Comparison of ENCODE assay signal across 9 mouse cellular contexts in the genomic region with DNA sequence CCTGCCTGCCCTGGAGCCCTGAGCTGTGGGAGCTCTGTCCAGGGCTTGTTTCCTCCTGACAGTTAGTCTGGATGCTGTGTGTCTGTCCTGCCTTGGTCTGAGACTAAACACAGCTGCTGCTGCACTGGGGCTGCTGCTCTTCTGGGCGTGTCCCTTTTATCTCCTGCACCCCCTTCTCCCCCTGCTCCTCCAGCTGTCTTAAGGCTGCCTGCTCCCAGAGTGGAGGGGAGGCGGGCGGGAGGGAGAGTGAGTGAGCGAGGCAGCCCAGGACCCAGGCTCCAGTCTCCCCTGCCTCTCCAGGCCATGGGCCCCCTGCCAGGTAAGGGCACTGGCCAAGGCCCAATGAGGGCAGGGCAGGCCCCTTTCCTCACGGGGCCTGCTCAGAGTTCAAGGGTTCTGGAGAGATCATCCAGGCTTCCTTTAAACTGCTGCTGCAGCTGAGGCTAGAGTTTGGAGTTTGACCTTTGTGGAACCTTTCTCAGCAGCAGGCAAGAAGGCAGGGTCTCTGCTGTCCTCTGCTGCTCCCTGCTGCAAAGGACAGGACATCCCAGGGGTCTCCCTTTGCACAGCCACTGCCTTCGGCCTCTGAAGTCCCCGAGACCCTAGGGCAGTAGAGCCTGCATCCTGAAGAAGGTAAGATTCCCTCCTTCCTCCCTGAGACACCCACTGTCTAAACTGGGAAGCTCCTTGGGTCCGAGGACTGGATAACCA. TPM values are rescaled to one million over a fixed set of nuclear protein-coding genes. Genes with fewer than 3 reads are reported as not detected.
DNase-seq lines count a peak whose midpoint lies in the region; ATAC-seq and TF ChIP-seq lines count a peak whose summit lies in the region.
"Had no signal": no experiment of that assay in that cellular context is flagged by ENCODE, and none has a peak within 500 bp of the region (broad histone marks: within the 10 kb centered on the region; RNA-seq: fewer than 3 reads in every experiment).

A gene (plus strand): TSS at position 416 of the 711 bp plus-strand sequence.

- no peaks in the 10 kb centered on the region for H3K36me3 ChIP-seq in hindbrain, embryonic 12.5 days
- no peaks in the 10 kb centered on the region for H3K36me3 ChIP-seq in hindbrain, embryonic 11.5 days (ENCODE audit: control insufficient read depth, insufficient read depth, low read length)
- H3K36me3 ChIP-seq in embryonic facial prominence, embryonic 12.5 days: no peaks in the 10 kb centered on the region
- no peaks in the 10 kb centered on the region for H3K36me3 ChIP-seq in kidney, adult 2 months (ENCODE audit: control insufficient read depth, insufficient read depth, low read length)
- no peaks in the 10 kb centered on the region for H3K36me3 ChIP-seq in midbrain, embryonic 14.5 days (ENCODE audit: control insufficient read depth, insufficient read depth, low read length)

- H3K9ac ChIP-seq in hindbrain, embryonic 12.5 days: no peak within 1 kb of the TSS
- H3K9ac ChIP-seq in hindbrain, embryonic 11.5 days (ENCODE audit: low read depth, low read length): no peak within 1 kb of the TSS
- peak within 1 kb of the TSS; percentile 5; the same call in 1 of the 2 replicates for H3K9ac ChIP-seq in embryonic facial prominence, embryonic 12.5 days
- H3K9ac ChIP-seq in midbrain, embryonic 14.5 days (replicated peaks; ENCODE audit: low read length): no peak within 1 kb of the TSS

- peak within 1 kb of the TSS; percentile 30 for H3K27ac ChIP-seq in hindbrain, embryonic 12.5 days
- H3K27ac ChIP-seq in hindbrain, embryonic 11.5 days (ENCODE audit: low read depth, low read length): no peak within 1 kb of the TSS
- 0 out of 2 replicates have a peak within 1 kb of the TSS, but pooled peaks have one; percentile 2 for H3K27ac ChIP-seq in embryonic facial prominence, embryonic 12.5 days
- peak within 1 kb of the TSS; percentile 84 for H3K27ac ChIP-seq in kidney, adult 2 months (ENCODE audit: insufficient read depth, low read depth, low read length)
- H3K27ac ChIP-seq in midbrain, embryonic 14.5 days (replicated peaks; ENCODE audit: low read depth, low read length): no peak within 1 kb of the TSS

- no peak for TF ChIP-seq POLR2A in kidney, adult 2 months (IDR thresholded peaks at IDR 0.05; ENCODE audit: low read depth, low read length)

- no peak for DNase-seq in hindbrain, embryonic 11.5 days (ENCODE audit: low spot score)
- peak; percentile 93 for DNase-seq in kidney, adult 2 months
- peak; percentile 9 for DNase-seq in midbrain, embryonic 14.5 days
- DNase-seq in left cerebral cortex, adult 8-10 months (ENCODE audit: low spot score in 2 of 2): no peak
- DNase-seq in left cerebral cortex, adult 11 months (ENCODE audit: low spot score): no peak
- no peak for DNase-seq in adrenal gland, adult (ENCODE audit: inconsistent age in 2 of 2, low spot score in 1 of 2)
- DNase-seq: spleen, adult 18-20 months had no signal

- H3K4me2 ChIP-seq in hindbrain, embryonic 12.5 days (replicated peaks): no peak within 1 kb of the TSS
- H3K4me2 ChIP-seq in hindbrain, embryonic 11.5 days (replicated peaks; ENCODE audit: low read depth, low read length): no peak within 1 kb of the TSS
- H3K4me2 ChIP-seq in embryonic facial prominence, embryonic 12.5 days (replicated peaks): no peak within 1 kb of the TSS
- H3K4me2 ChIP-seq in midbrain, embryonic 14.5 days (ENCODE audit: low read length): no peak within 1 kb of the TSS

- no peaks in the 10 kb centered on the region for H3K27me3 ChIP-seq in hindbrain, embryonic 12.5 days
- H3K27me3 ChIP-seq in hindbrain, embryonic 11.5 days (ENCODE audit: control insufficient read depth, insufficient read depth, low read length): no peaks in the 10 kb centered on the region
- no peaks in the 10 kb centered on the region for H3K27me3 ChIP-seq in embryonic facial prominence, embryonic 12.5 days
- no peaks in the 10 kb centered on the region for H3K27me3 ChIP-seq in kidney, adult 2 months (replicated peaks; ENCODE audit: control insufficient read depth, insufficient read depth, low read length)
- H3K27me3 ChIP-seq in midbrain, embryonic 14.5 days (ENCODE audit: control insufficient read depth, insufficient read depth, low read length): no peaks in the 10 kb centered on the region

- no peaks in the 10 kb centered on the region for H3K9me3 ChIP-seq in hindbrain, embryonic 12.5 days (replicated peaks)
- no peaks in the 10 kb centered on the region for H3K9me3 ChIP-seq in hindbrain, embryonic 11.5 days (ENCODE audit: control insufficient read depth, low read length)
- H3K9me3 ChIP-seq in embryonic facial prominence, embryonic 12.5 days: no peaks in the 10 kb centered on the region
- no peaks in the 10 kb centered on the region for H3K9me3 ChIP-seq in midbrain, embryonic 14.5 days (ENCODE audit: control insufficient read depth, low read length)

- 26% methylated on average over 8 of the region's 8 CpGs for WGBS in hindbrain, embryonic 12.5 days
- WGBS in hindbrain, embryonic 11.5 days: 31% methylated on average over 6 of the region's 8 CpGs
- WGBS in embryonic facial prominence, embryonic 12.5 days: 31% methylated on average over 8 of the region's 8 CpGs
- 34% methylated on average over 8 of the region's 8 CpGs for WGBS in kidney, adult 2 months
- WGBS in midbrain, embryonic 14.5 days: 32% methylated on average over 8 of the region's 8 CpGs

- peaks cover 6% of the 10 kb centered on the region for H3K4me1 ChIP-seq in hindbrain, embryonic 12.5 days
- H3K4me1 ChIP-seq in hindbrain, embryonic 11.5 days (replicated peaks; ENCODE audit: control insufficient read depth, insufficient read depth, low read length): no peaks in the 10 kb centered on the region; the same call in none of the 2 replicates
- H3K4me1 ChIP-seq in embryonic facial prominence, embryonic 12.5 days: peaks cover 13% of the 10 kb centered on the region
- peaks cover 18% of the 10 kb centered on the region for H3K4me1 ChIP-seq in kidney, adult 2 months (ENCODE audit: control insufficient read depth, insufficient read depth, low read length)
- no peaks in the 10 kb centered on the region for H3K4me1 ChIP-seq in midbrain, embryonic 14.5 days (ENCODE audit: control insufficient read depth, insufficient read depth, low read length)

- H3K4me3 ChIP-seq in hindbrain, embryonic 12.5 days: no peak within 1 kb of the TSS
- H3K4me3 ChIP-seq in hindbrain, embryonic 11.5 days (ENCODE audit: low read depth, low read length): no peak within 1 kb of the TSS
- H3K4me3 ChIP-seq in embryonic facial prominence, embryonic 12.5 days: no peak within 1 kb of the TSS
- peak within 1 kb of the TSS; percentile 49 for H3K4me3 ChIP-seq in kidney, adult 2 months (ENCODE audit: insufficient read depth, low read depth, low read length)
- H3K4me3 ChIP-seq in midbrain, embryonic 14.5 days (replicated peaks; ENCODE audit: low read depth, low read length): no peak within 1 kb of the TSS

- no peak; the same call in 1 of the 2 replicates for TF ChIP-seq CTCF in kidney, adult 2 months (conservative IDR thresholded peaks at IDR 0.05; ENCODE audit: insufficient read depth, insufficient read length, low read depth, low read length)

- ATAC-seq in hindbrain, embryonic 12.5 days (ENCODE audit: low FRiP score): no peak; the same call in 1 of the 2 replicates
- no peak for ATAC-seq in hindbrain, embryonic 11.5 days (ENCODE audit: low FRiP score)
- peak; percentile 67 for ATAC-seq in embryonic facial prominence, embryonic 12.5 days (ENCODE audit: insufficient number of reproducible peaks, insufficient read depth, low FRiP score, low TSS enrichment)
- no peak for ATAC-seq in midbrain, embryonic 14.5 days (ENCODE audit: low FRiP score, low TSS enrichment)

RNA-seq across cellular contexts. Expression of the gene that starts here (rescaled TPM):
- polyA plus RNA-seq in hindbrain, embryonic 12.5 days (2016; fragmentation: Nextera tagmentation; extraction: Ambion mirVana): not detected in 2 replicates
- 0.43 TPM in 1 of 2 replicates, not detected in the other for polyA plus RNA-seq in hindbrain, embryonic 11.5 days (2014; fragmentation: Nextera tagmentation; extraction: Ambion mirVana)
- polyA plus RNA-seq in embryonic facial prominence, embryonic 12.5 days (2016; fragmentation: Nextera tagmentation; extraction: Ambion mirVana): 0.06 and 0.10 TPM in 2 replicates
- 107 and 133 TPM in 2 replicates for polyA plus RNA-seq in kidney, adult 2 months (2012; rRNA removed)
- 1.2 TPM in 1 of 2 replicates, not detected in the other for polyA plus RNA-seq in midbrain, embryonic 14.5 days (2014; fragmentation: Nextera tagmentation; extraction: Ambion mirVana)
- total RNA-seq in left cerebral cortex, adult 8-10 months (2022): 1 to 10 TPM in 1 of 4 experiments, under 1 TPM in 3; 0.46 to 1.1 (median 0.63) TPM

Comparison
In these comparisons a context has a peak if more than half of its experiments do, and no peak if none do; other contexts are left out.
1. RNA of the gene that starts here (polyA plus RNA-seq): 107 to 133 TPM in kidney, adult 2 months; 1.2 TPM in midbrain, embryonic 14.5 days, 0.43 TPM in hindbrain, embryonic 11.5 days, not detected in hindbrain, embryonic 12.5 days and 0.06 to 0.10 TPM in embryonic facial prominence, embryonic 12.5 days; every median in the first group is over 10 times any median in the second.
2. H3K27ac ChIP-seq: peak in hindbrain, embryonic 12.5 days (single experiment) and kidney, adult 2 months (single experiment); none in hindbrain, embryonic 11.5 days (single experiment) and midbrain, embryonic 14.5 days (single experiment).
3. Peak in ATAC-seq, H3K27ac ChIP-seq and H3K9ac ChIP-seq in embryonic facial prominence, embryonic 12.5 days; RNA of the gene not detected or under 1 TPM.
4. DNase-seq: peak in kidney, adult 2 months (single experiment) and midbrain, embryonic 14.5 days (single experiment); none in hindbrain, embryonic 11.5 days (single experiment), left cerebral cortex, adult 8-10 months (0 of 2), left cerebral cortex, adult 11 months (single experiment) and adrenal gland, adult (0 of 2).